Mouse (Mus musculus) layer of hippocampus, postnatal 14 days (tissue): ENCODE results near the gene 5430419D17Rik. TPM values are rescaled to one million over a fixed set of nuclear protein-coding genes. Genes with fewer than 3 reads are reported as not detected.

ENCODE experiments used
- DNase-seq, 2 experiments: peaks; one replicate each; pipeline ENCODE4 v3.0.0; 2021 to 2022; ENCODE audit warnings: low spot score in 2 of 2, mixed read lengths in 1 of 2
- total RNA-seq, 2 experiments: library from RNA; stranded (reverse); gene quantifications; 2 replicates each; pipeline ENCODE4 v1.2.3; 2021

5430419D17Rik gene
- total RNA-seq, 2 experiments from 2014 or later: not detected

DNA sequence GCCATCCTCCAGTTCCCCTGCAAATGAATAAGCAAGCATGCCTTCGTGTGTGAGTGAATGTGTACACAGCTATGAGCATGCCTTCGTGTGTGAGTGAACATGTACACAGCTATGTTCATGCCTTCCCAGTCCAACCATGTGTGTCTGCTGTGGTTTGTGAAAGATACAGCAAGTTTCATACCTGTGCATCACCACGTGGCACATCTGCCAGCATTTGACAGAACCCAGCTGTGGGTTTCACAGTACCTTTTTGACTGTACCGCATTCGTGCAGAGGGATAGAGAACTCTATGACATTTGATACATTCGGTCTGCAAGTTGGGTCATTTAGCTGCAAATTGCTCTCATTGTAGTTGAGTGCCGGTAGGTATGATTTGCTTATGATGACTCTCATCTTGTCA lies 140.3 kb downstream of the 5430419D17Rik start:
- no peak for DNase-seq

DNA sequence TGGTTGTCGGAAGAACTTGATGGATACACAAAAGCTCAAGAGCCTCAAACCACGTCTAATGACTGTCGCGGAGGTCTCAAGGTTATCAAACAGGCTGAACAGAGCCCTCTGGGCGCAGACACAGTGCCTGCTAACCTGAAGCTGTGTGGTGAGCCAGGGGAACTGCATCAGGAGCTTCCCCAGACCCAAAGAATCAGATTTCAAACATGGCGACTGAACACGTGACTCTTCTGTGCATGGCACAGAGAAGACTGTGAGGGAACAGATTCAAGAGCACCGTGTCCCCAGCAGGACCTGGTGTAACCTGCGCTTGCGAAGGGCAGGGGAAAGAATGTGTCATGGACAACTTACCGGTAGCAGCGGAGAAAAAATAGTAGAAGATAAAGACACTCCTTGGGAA lies 143.4 kb downstream of the 5430419D17Rik start:
- no peak for DNase-seq

DNA sequence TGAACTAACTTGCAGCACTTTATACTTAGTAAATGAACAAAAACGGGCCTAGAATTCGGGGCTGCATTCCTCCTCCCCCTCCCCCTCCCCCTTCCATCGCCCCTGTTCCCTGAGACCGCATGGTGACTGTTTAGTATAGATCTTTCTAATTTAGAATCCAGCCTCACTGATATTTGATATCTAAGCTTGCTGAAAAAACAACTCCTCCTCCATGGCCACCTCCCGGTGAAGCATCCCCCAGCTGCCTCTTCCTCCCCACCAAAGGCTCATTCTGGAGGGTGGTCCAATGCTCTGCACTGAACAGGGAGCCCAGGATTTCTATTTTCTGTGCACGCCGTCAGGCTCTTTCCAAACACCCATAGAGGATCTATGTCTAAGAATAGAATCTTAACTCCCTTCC lies 144.1 kb downstream of the 5430419D17Rik start:
- DNase-seq: no peak

DNA sequence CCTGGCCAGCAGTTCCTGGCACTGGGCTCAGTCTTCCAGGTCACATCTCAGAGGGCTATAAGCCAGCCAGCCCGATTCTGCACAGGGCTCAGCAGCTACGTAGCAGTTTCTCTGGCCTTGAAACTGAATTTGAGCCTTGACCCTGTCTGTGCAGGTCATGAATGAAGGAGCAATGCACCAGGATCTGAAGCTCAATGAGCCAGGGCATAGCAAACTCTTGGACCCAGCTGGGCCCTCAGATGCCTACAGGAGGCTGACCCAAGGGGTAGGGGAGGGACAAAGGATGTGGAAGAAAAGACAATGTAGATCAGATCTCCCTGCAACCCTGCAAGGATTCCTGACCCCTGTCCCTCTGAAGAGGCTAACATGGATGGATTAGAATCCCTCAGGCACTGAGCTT lies 148.0 kb downstream of the 5430419D17Rik start, which contains the start of gene Cuzd1:
Gene Cuzd1 (minus strand): TSS at position 101 of the 400 bp plus-strand sequence.
- no peak for DNase-seq

DNA sequence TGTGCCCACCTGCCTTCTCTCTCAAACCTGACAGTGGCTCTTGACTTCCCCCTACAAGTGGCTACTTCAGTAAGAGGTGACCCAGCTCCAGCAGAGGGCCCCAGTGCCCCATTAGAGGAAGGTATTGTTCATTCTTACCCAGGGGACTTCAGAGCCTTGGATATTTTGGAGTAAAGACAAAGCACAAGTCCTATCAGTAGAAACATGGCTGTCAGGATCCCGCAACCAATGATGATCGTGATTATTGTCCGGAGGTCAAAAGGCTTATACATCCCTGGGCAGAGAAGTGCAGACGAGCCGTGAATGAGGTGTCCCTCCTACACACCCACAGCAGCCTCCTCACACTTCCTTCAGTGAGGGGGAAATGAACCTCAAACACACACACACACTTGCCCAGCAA lies 152.9 kb downstream of the 5430419D17Rik start:
- DNase-seq: no peak

DNA sequence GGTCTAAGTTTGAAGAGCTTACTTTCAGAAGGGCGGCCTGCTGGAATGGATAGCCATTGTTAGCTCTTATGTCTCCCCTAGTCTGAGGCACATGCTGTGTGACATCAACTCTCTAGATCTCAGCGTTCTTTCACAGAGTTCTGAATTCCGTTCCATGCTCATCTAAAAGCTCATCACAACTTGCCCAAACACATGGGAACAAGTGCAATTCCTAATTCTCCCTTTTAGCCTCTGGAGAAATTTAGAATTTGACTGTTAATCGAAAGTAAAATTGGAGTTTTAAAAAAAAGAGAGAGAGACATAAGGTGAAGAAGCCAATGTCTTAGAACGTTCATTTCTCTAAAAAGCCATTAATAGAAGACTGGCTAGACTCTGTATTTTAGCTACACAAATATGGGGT lies 155.2 kb downstream of the 5430419D17Rik start, which contains the start of gene Fam24b:
Gene Fam24b (minus strand): TSS at position 101 of the 400 bp plus-strand sequence.
- no peak for DNase-seq

DNA sequence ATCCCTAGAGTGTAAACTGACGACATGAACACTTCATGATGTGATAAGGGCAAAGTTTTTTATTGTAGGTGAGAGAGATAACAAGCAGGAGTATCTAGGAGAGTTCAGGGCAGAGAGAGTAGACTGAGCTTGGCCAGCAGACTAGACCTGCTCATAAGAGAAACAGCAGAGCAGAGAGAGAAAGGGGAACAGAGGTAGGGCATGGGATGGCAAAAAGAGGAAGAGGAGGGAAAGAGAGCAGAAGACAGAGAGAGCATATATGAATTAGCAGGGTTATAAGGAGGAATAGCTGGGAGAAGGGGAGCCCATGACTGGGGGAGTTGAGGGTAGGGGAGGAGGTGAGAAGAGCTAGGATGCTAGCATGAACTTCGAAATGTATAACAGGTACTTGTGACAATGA lies 157.5 kb downstream of the 5430419D17Rik start:
- no peak for DNase-seq

DNA sequence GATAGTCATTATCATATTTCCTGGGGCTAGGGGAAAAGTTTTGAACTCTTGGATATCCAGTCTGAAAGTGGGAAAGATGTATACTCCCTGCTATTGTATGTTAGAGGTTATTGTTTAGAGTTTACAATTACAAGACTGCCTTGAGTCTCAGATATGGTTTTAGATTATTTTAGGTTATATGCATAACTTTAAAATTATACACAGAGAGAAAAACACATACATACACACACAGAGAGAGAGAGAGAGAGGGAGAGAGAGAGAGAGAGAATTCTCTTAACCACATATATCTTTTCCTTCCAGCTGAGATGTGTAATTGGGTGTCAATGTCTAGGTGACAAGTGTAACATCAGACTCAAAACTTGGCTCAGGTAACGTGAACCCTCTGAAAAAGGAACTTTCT lies 159.4 kb downstream of the 5430419D17Rik start, which contains the start of gene Fam24a:
Gene Fam24a (plus strand): TSS at position 301 of the 400 bp plus-strand sequence.
- no peak for DNase-seq

DNA sequence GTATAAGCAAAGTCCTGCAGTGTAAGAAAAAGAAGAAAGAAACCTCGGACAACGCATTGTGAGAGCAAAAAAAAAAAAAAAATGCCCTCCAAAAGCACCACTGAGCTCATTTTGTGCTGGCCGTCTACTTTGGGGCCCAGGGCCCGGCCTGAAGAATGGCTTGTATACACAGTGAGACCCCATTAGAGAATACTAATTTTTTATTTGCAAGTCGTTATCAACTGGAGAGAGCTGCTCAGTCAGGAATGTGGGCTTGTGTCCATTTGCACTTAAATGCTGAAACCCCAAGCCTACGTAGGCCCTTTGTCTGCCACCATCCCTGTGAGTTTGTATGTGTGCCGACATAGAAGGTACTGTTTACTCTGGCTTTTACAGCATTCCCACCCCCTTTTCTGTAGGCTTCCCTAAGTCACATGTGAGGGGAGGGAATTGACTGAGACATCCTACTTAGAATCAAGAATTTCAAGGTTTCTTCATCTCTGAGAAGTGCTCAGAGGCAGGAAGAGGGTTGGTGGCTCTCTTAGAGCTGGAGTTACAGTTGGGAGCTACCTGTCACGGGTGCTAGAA lies 163.4 kb downstream of the 5430419D17Rik start:
- no peak for DNase-seq

DNA sequence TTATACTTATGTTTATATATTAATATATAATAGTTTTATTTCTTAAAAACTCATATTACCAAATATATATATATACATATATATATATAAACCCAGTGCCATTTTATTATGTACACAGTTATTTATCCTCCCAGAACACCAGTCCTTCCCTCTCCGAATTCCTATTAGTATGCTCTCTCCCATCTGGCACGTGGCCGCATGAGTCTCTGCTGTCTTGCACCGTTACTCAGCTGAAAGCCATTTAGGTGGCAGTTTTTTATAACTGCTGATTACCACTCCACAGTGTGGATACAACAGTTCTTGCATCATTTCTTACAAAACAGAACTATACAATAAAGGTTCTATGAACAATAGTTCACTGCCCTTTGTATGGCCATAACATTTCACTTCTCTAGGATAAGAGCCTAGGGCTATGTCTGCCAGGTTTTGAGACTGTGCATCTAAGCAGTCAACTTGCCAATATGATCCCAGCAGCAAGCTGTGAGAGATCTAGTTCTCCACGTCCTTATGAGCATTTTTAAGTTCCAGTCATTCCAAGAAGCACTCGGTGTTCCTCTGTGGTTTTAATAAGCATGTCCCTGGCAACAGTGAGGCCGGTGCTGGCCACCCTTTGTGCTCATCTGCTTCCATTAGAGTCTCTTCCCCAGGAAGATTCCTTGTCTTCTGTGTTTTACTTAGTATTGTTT lies 171.8 kb downstream of the 5430419D17Rik start:
- peak; percentile 3 to 5 for DNase-seq

Other genes with a start within 250 kb of the 5430419D17Rik start
- gene Htra1, start 238.3 kb upstream of the 5430419D17Rik start, total RNA-seq: 100 to 1,000 TPM; 304 to 349 TPM
- not detected for gene Dmbt1, start 142.3 kb upstream of the 5430419D17Rik start, total RNA-seq
- gene 4933402N03Rik, start 28.1 kb upstream of the 5430419D17Rik start, total RNA-seq: not detected
- under 1 TPM; 0.17 to 0.28 TPM for gene Cuzd1, start 147.9 kb downstream of the 5430419D17Rik start, total RNA-seq
- gene Fam24b, start 155.1 kb downstream of the 5430419D17Rik start, total RNA-seq: not detected
- not detected for gene Fam24a, start 159.5 kb downstream of the 5430419D17Rik start, total RNA-seq
- 10 to 100 TPM; 30.5 to 31.0 TPM for gene 2310057M21Rik, start 188.4 kb downstream of the 5430419D17Rik start, total RNA-seq
- gene Pstk, start 196.7 kb downstream of the 5430419D17Rik start, total RNA-seq: 10 to 100 TPM; 42.2 to 51.4 TPM
- 10 to 100 TPM; 43.8 to 51.4 TPM for gene Ikzf5, start 236.1 kb downstream of the 5430419D17Rik start, total RNA-seq
- gene Acadsb, start 236.2 kb downstream of the 5430419D17Rik start, total RNA-seq: 10 to 100 TPM; 68.2 to 70.0 TPM